Comparison of ENCODE assay signal across 28 mouse cellular contexts in genomic region chr16:4742186-4742585, GRCm38 (mm10). TPM values are rescaled to one million over a fixed set of nuclear protein-coding genes. Genes with fewer than 3 reads are reported as not detected.
A peak's percentile ranks its signal among the peaks of the same experiment; 100 is the strongest.
DNase-seq lines count a peak whose midpoint lies in the region; ATAC-seq and TF ChIP-seq lines count a peak whose summit lies in the region.
"Had no signal": no experiment of that assay in that cellular context is flagged by ENCODE, and none has a peak within 500 bp of the region (broad histone marks: within the 10 kb centered on the region; RNA-seq: fewer than 3 reads in every experiment).

No protein-coding gene starts in this region.

- no peak for ATAC-seq in intestine, embryonic 15.5 days
- ATAC-seq: forebrain, embryonic 15.5 days; hindbrain, postnatal 0 days; inflammation-experienced regulatory T-cells, adult 6 months had no signal

- 85% methylated on average over 1 of the region's 1 CpGs for WGBS in heart, embryonic 10.5 days
- 90% methylated on average over 1 of the region's 1 CpGs for WGBS in intestine, embryonic 15.5 days

- peaks cover 20% of the 10 kb centered on the region for H3K36me3 ChIP-seq in heart, embryonic 10.5 days
- H3K36me3 ChIP-seq in E14TG2a.4 (ENCODE audit: insufficient read depth, low read length): peaks cover 12% of the 10 kb centered on the region; the same call in 1 of the 2 replicates
- H3K36me3 ChIP-seq in intestine, embryonic 15.5 days: no peaks in the 10 kb centered on the region
- H3K36me3 ChIP-seq: forebrain, embryonic 12.5 days; forebrain, embryonic 15.5 days had no signal

- no peak overlapping the region for H3K4me2 ChIP-seq in intestine, embryonic 15.5 days (replicated peaks)
- H3K4me2 ChIP-seq: embryonic facial prominence, embryonic 13.5 days; forebrain, embryonic 12.5 days; forebrain, embryonic 15.5 days; heart, embryonic 13.5 days; hindbrain, embryonic 14.5 days had no signal

- no peaks in the 10 kb centered on the region for H3K9me3 ChIP-seq in heart, embryonic 10.5 days
- peaks cover 59% of the 10 kb centered on the region for H3K9me3 ChIP-seq in E14TG2a.4 (ENCODE audit: low read length)
- H3K9me3 ChIP-seq in intestine, embryonic 15.5 days: no peaks in the 10 kb centered on the region
- H3K9me3 ChIP-seq: forebrain, embryonic 15.5 days had no signal

- no peak overlapping the region for H3K27ac ChIP-seq in heart, embryonic 10.5 days
- H3K27ac ChIP-seq in intestine, embryonic 15.5 days: no peak overlapping the region
- H3K27ac ChIP-seq: embryonic facial prominence, embryonic 10.5 days; embryonic facial prominence, embryonic 13.5 days; forebrain, embryonic 12.5 days; forebrain, embryonic 15.5 days; heart, embryonic 13.5 days; hindbrain, embryonic 14.5 days; hindbrain, postnatal 0 days had no signal

- peak; percentile 36 for DNase-seq in heart, adult 11 months
- no peak for DNase-seq in heart, embryonic 10.5 days (ENCODE audit: low spot score)
- peak; percentile 41 for DNase-seq in lung, postnatal 36 days
- DNase-seq in lung, postnatal 25 days (ENCODE audit: low spot score): no peak
- DNase-seq: adrenal gland, adult 2 months; adrenal gland, postnatal 25 days; B cell, adult 2 months; cerebellum, adult 11-12 months; cerebellum, adult 8-10 months; cerebellum, postnatal 10 days; cerebellum, postnatal 36 days; embryo, embryonic 11 days; gastrocnemius, postnatal 14 days; heart, adult 18-20 months; heart, postnatal 14 days; heart, postnatal 4 days had no signal

- H3K27me3 ChIP-seq in heart, embryonic 10.5 days (ENCODE audit: insufficient read depth, poor library complexity, severe bottlenecking): no peaks in the 10 kb centered on the region
- no peaks in the 10 kb centered on the region for H3K27me3 ChIP-seq in E14TG2a.4 (ENCODE audit: insufficient read depth, low read length)
- no peaks in the 10 kb centered on the region for H3K27me3 ChIP-seq in intestine, embryonic 15.5 days (replicated peaks)
- H3K27me3 ChIP-seq: CH12.LX; embryonic facial prominence, embryonic 13.5 days; forebrain, embryonic 12.5 days; forebrain, embryonic 15.5 days; heart, embryonic 13.5 days had no signal

- no peak for TF ChIP-seq CTCF in E14TG2a.4 (conservative IDR thresholded peaks at IDR 0.05; ENCODE audit: low read length)

- H3K4me1 ChIP-seq in heart, embryonic 10.5 days: no peaks in the 10 kb centered on the region
- no peaks in the 10 kb centered on the region for H3K4me1 ChIP-seq in E14TG2a.4 (replicated peaks; ENCODE audit: low read depth, low read length)
- no peaks in the 10 kb centered on the region for H3K4me1 ChIP-seq in intestine, embryonic 15.5 days (replicated peaks)
- H3K4me1 ChIP-seq: embryonic facial prominence, embryonic 10.5 days; embryonic facial prominence, embryonic 13.5 days; forebrain, embryonic 12.5 days; forebrain, embryonic 15.5 days; heart, embryonic 13.5 days had no signal

- H3K9ac ChIP-seq in intestine, embryonic 15.5 days: no peak overlapping the region
- H3K9ac ChIP-seq: embryonic facial prominence, embryonic 13.5 days; forebrain, embryonic 12.5 days; forebrain, embryonic 15.5 days; heart, embryonic 13.5 days; hindbrain, embryonic 14.5 days had no signal

- no peak overlapping the region for H3K4me3 ChIP-seq in heart, embryonic 10.5 days
- peak overlapping the region; percentile 17; the same call in 1 of the 2 replicates for H3K4me3 ChIP-seq in E14TG2a.4 (replicated peaks; ENCODE audit: low read length)
- no peak overlapping the region for H3K4me3 ChIP-seq in intestine, embryonic 15.5 days (replicated peaks)
- H3K4me3 ChIP-seq: embryonic facial prominence, embryonic 10.5 days; embryonic facial prominence, embryonic 13.5 days; erythroblast, embryonic 14.5 days; forebrain, embryonic 12.5 days; forebrain, embryonic 15.5 days; heart, embryonic 13.5 days had no signal

RNA-seq across cellular contexts. Expression of gene Hmox2, which starts 16.0 kb away (rescaled TPM):
- polyA plus RNA-seq in heart, embryonic 10.5 days (2016; fragmentation: Nextera tagmentation; extraction: Ambion mirVana): 101 and 104 TPM in 2 replicates
- polyA plus RNA-seq in intestine, embryonic 15.5 days (2015; fragmentation: Nextera tagmentation; extraction: Ambion mirVana): 90.4 and 91.7 TPM in 2 replicates

RNA-seq across cellular contexts. Expression of gene Nmral1, which starts 23.0 kb away (rescaled TPM):
- polyA plus RNA-seq in heart, embryonic 10.5 days (2016; fragmentation: Nextera tagmentation; extraction: Ambion mirVana): 63.3 and 97.6 TPM in 2 replicates
- 48.5 and 50.7 TPM in 2 replicates for polyA plus RNA-seq in intestine, embryonic 15.5 days (2015; fragmentation: Nextera tagmentation; extraction: Ambion mirVana)

RNA-seq across cellular contexts. Expression of gene Cdip1, which starts 47.9 kb away (rescaled TPM):
- 121 and 152 TPM in 2 replicates for polyA plus RNA-seq in heart, embryonic 10.5 days (2016; fragmentation: Nextera tagmentation; extraction: Ambion mirVana)
- polyA plus RNA-seq in intestine, embryonic 15.5 days (2015; fragmentation: Nextera tagmentation; extraction: Ambion mirVana): 83.1 and 88.3 TPM in 2 replicates

Comparison
In these comparisons a context has a peak if more than half of its experiments do, and no peak if none do; other contexts are left out.
1. DNase-seq: peak in heart, adult 11 months (single experiment) and lung, postnatal 36 days (single experiment); none in heart, embryonic 10.5 days (single experiment) and lung, postnatal 25 days (single experiment).